Mouse (Mus musculus) MEL (cell line): ENCODE data around the gene AI837181. TPM values are rescaled to one million over a fixed set of nuclear protein-coding genes. Genes with fewer than 3 reads are reported as not detected.

Experiments used
- DNase-seq: peaks from one replicate; pipeline ENCODE4 v3.0.0; 2011; ENCODE audit warnings: low read depth, low spot score
- H3K27ac ChIP-seq: 2 replicates; pipeline ENCODE4 v1.5.1; 2012; ENCODE audit warnings: low read depth, mild to moderate bottlenecking, control low read depth, low read length, moderate library complexity; ENCODE audit not compliant: control insufficient read depth
- H3K27me3 ChIP-seq, 2 experiments: fragments of 150-350 bp in 1 of 2; sonication (generic) in 1 of 2; 2 replicates each; pipeline ENCODE4 v1.6.1; 2012; ENCODE audit warnings: low read length in 2 of 2, mild to moderate bottlenecking in 2 of 2, improper control_type of control experiment in 1 of 2, moderate library complexity in 1 of 2; ENCODE audit not compliant: insufficient read depth in 2 of 2, control insufficient read depth in 1 of 2
- H3K36me3 ChIP-seq, 2 experiments: 2 replicates each; pipeline ENCODE4 v1.6.1; 2012 to 2014; ENCODE audit warnings: low read length in 2 of 2, improper control_type of control experiment in 1 of 2, inconsistent platforms in 1 of 2, mild to moderate bottlenecking in 1 of 2; ENCODE audit not compliant: insufficient read depth in 2 of 2, control insufficient read depth in 1 of 2
- H3K4me1 ChIP-seq, 2 experiments: fragments of 150-350 bp in 1 of 2; sonication (generic) in 1 of 2; 2 replicates each; pipeline ENCODE4 v1.6.1; 2012; ENCODE audit warnings: low read length in 2 of 2, improper control_type of control experiment in 1 of 2, mild to moderate bottlenecking in 1 of 2; ENCODE audit not compliant: insufficient read depth in 2 of 2, control insufficient read depth in 1 of 2
- H3K4me3 ChIP-seq, 2 experiments: fragments of 150-350 bp in 1 of 2; sonication (generic) in 1 of 2; 2 replicates each; pipeline ENCODE4 v1.5.1; 2012; ENCODE audit warnings: low read depth in 2 of 2, low read length in 2 of 2, mild to moderate bottlenecking in 2 of 2, moderate library complexity in 2 of 2, control low read depth in 1 of 2, improper control_type of control experiment in 1 of 2; ENCODE audit not compliant: control insufficient read depth in 1 of 2, insufficient read depth in 1 of 2
- H3K79me2 ChIP-seq: 2 replicates; pipeline ENCODE4 v1.6.1; 2012; ENCODE audit warnings: mild to moderate bottlenecking, low read length, moderate library complexity; ENCODE audit not compliant: control insufficient read depth, poor library complexity, insufficient read depth
- H3K9ac ChIP-seq: 2 replicates; pipeline ENCODE4 v1.6.1; 2012; ENCODE audit warnings: low read depth, mild to moderate bottlenecking, control low read depth, low read length, moderate library complexity; ENCODE audit not compliant: control insufficient read depth, poor library complexity, severe bottlenecking
- H3K9me3 ChIP-seq: fragments of 150-350 bp; sonication (generic); replicated peaks from 2 replicates; pipeline ENCODE4 v1.6.1; 2012; ENCODE audit warnings: mild to moderate bottlenecking, low read length, improper control_type of control experiment, moderate library complexity; ENCODE audit not compliant: insufficient read depth
- BHLHE40 ChIP-seq: IDR thresholded peaks from 2 replicates; pipeline ENCODE4 v1.6.1; 2012; ENCODE audit warnings: low read depth, mild to moderate bottlenecking, inconsistent platforms, low read length, improper control_type of control experiment, borderline replicate concordance
- E2F4 ChIP-seq: IDR thresholded peaks from 2 replicates; pipeline ENCODE4 v1.6.1; 2011; ENCODE audit warnings: low read depth, low read length, improper control_type of control experiment, borderline replicate concordance
- ELF1 ChIP-seq: IDR thresholded peaks from 2 replicates; pipeline ENCODE4 v1.6.1; 2014; ENCODE audit warnings: low read depth, mild to moderate bottlenecking, inconsistent platforms, low read length, improper control_type of control experiment, moderate library complexity
- EP300 ChIP-seq, 2 experiments: IDR thresholded peaks; 2 replicates each; pipeline ENCODE4 v1.6.1; 2011; ENCODE audit warnings: improper control_type of control experiment in 2 of 2, low read length in 2 of 2, low read depth in 1 of 2, mild to moderate bottlenecking in 1 of 2
- ETS1 ChIP-seq: IDR thresholded peaks from 2 replicates; pipeline ENCODE4 v1.6.1; 2012; ENCODE audit warnings: low read depth, mild to moderate bottlenecking, inconsistent platforms, low read length, improper control_type of control experiment, moderate library complexity
- GABPA ChIP-seq: IDR thresholded peaks from 2 replicates; pipeline ENCODE4 v1.6.1; 2012; ENCODE audit warnings: low read depth, mild to moderate bottlenecking, inconsistent platforms, low read length, improper control_type of control experiment, moderate library complexity
- GATA1 ChIP-seq: IDR thresholded peaks from 2 replicates; pipeline ENCODE4 v1.6.1; 2011; ENCODE audit warnings: low read depth, low read length, improper control_type of control experiment
- KAT2A ChIP-seq: conservative IDR thresholded peaks from 2 replicates; pipeline ENCODE4 v1.6.1; 2012; ENCODE audit warnings: low read depth, low read length, improper control_type of control experiment, inconsistent platforms
- MAFK ChIP-seq: IDR thresholded peaks from 2 replicates; pipeline ENCODE4 v1.6.1; 2011; ENCODE audit warnings: low read depth, mild to moderate bottlenecking, low read length, improper control_type of control experiment, borderline replicate concordance
- MAX ChIP-seq: IDR thresholded peaks from 2 replicates; pipeline ENCODE4 v1.6.1; 2011; ENCODE audit warnings: low read length, improper control_type of control experiment
- MAZ ChIP-seq: IDR thresholded peaks from 2 replicates; pipeline ENCODE4 v1.6.1; 2012; ENCODE audit warnings: low read depth, mild to moderate bottlenecking, inconsistent platforms, low read length, improper control_type of control experiment
- MEF2A ChIP-seq: IDR thresholded peaks from 2 replicates; pipeline ENCODE4 v1.6.1; 2014; ENCODE audit warnings: low read depth, mild to moderate bottlenecking, inconsistent platforms, low read length, improper control_type of control experiment; ENCODE audit not compliant: poor library complexity, insufficient replicate concordance, severe bottlenecking; ENCODE audit errors: extremely low read depth
- MXI1 ChIP-seq: IDR thresholded peaks from 2 replicates; pipeline ENCODE4 v1.6.1; 2011; ENCODE audit warnings: mild to moderate bottlenecking, low read depth, low read length, improper control_type of control experiment
- MYC ChIP-seq: IDR thresholded peaks from 2 replicates; pipeline ENCODE4 v1.6.1; 2011; ENCODE audit warnings: low read depth, mild to moderate bottlenecking, low read length, improper control_type of control experiment, moderate library complexity
- NELFE ChIP-seq: IDR thresholded peaks from 2 replicates; pipeline ENCODE4 v1.6.1; 2011; ENCODE audit warnings: low read depth, low read length, improper control_type of control experiment
- NRF1 ChIP-seq: IDR thresholded peaks from 2 replicates; pipeline ENCODE4 v1.6.1; 2014; ENCODE audit warnings: low read depth, mild to moderate bottlenecking, inconsistent platforms, low read length, improper control_type of control experiment, moderate library complexity; ENCODE audit not compliant: poor library complexity, insufficient read depth, severe bottlenecking
- POLR2AphosphoS5 ChIP-seq: IDR thresholded peaks from 2 replicates; pipeline ENCODE4 v1.6.1; 2012; ENCODE audit warnings: low read depth, borderline replicate concordance, mild to moderate bottlenecking, inconsistent platforms, low read length, moderate library complexity, mixed read lengths
- RAD21 ChIP-seq: IDR thresholded peaks from 2 replicates; pipeline ENCODE4 v1.6.1; 2011; ENCODE audit warnings: mild to moderate bottlenecking, low read depth, low read length, improper control_type of control experiment
- SIN3A ChIP-seq: IDR thresholded peaks from 2 replicates; pipeline ENCODE4 v1.6.1; 2012; ENCODE audit warnings: low read length, improper control_type of control experiment, inconsistent platforms
- SMC3 ChIP-seq: IDR thresholded peaks from 2 replicates; pipeline ENCODE4 v1.6.1; 2011; ENCODE audit warnings: low read depth, low read length, improper control_type of control experiment
- TAL1 ChIP-seq: IDR thresholded peaks from 2 replicates; pipeline ENCODE4 v1.6.1; 2012; ENCODE audit warnings: mild to moderate bottlenecking, inconsistent platforms, low read length, moderate library complexity, mixed read lengths
- TBP ChIP-seq: IDR thresholded peaks from 2 replicates; pipeline ENCODE4 v1.8.0; 2011; ENCODE audit warnings: low read depth, low read length, improper control_type of control experiment
- TCF12 ChIP-seq: IDR thresholded peaks from 2 replicates; pipeline ENCODE4 v1.6.1; 2014; ENCODE audit warnings: low read depth, mild to moderate bottlenecking, inconsistent platforms, low read length, improper control_type of control experiment, moderate library complexity
- UBTF ChIP-seq: IDR thresholded peaks from 2 replicates; pipeline ENCODE4 v1.6.1; 2012; ENCODE audit warnings: low read depth, mild to moderate bottlenecking, inconsistent platforms, low read length, improper control_type of control experiment, moderate library complexity, borderline replicate concordance; ENCODE audit not compliant: insufficient read depth
- USF1 ChIP-seq: IDR thresholded peaks from 2 replicates; pipeline ENCODE4 v1.6.1; 2014; ENCODE audit warnings: low read depth, mild to moderate bottlenecking, inconsistent platforms, low read length, improper control_type of control experiment, moderate library complexity
- ZKSCAN1 ChIP-seq: IDR thresholded peaks from 2 replicates; pipeline ENCODE4 v1.6.1; 2012; ENCODE audit warnings: low read depth, mild to moderate bottlenecking, inconsistent platforms, low read length, improper control_type of control experiment, moderate library complexity
- ZMIZ1 ChIP-seq: IDR thresholded peaks from 2 replicates; pipeline ENCODE4 v1.6.1; 2012; ENCODE audit warnings: low read depth, mild to moderate bottlenecking, inconsistent platforms, low read length, improper control_type of control experiment, moderate library complexity
- polyA plus RNA-seq, 2 experiments: library from polyadenylated mRNA; stranded (reverse) in 1 of 2; unstranded in 1 of 2; fragments of >175 nt in 1 of 2; fragments of >200 nt in 1 of 2; gene quantifications; 2 replicates each; pipeline versions ENCODE4 v1.2.1 to v1.2.4; 2012; ENCODE audit warnings: low replicate concordance in 2 of 2, low read depth in 1 of 2; ENCODE audit not compliant: insufficient read length in 2 of 2, insufficient read depth in 1 of 2, missing spikeins in 1 of 2
- total RNA-seq: library from RNA; depleted of rRNA; stranded (reverse); fragments of 300-350 nt; gene quantifications from 2 replicates; pipeline ENCODE4 v1.2.3, GENCODE M21; 2012

Gene AI837181
- total and polyA plus RNA-seq, 3 experiments: 8.9 to 41.3 TPM; not detected in 1

- no peaks in the 10 kb centered on the region for H3K9me3 ChIP-seq
- no peaks in the 10 kb centered on the region for H3K27me3 ChIP-seq
- H3K4me3 ChIP-seq: no peak overlapping the region
- no peak for DNase-seq
- peaks cover 0 to 9% of the 10 kb centered on the region in 2 experiments; a peak in 1 of 4 replicates for H3K4me1 ChIP-seq
- H3K9ac ChIP-seq: no peak overlapping the region
- H3K27ac ChIP-seq: no peak overlapping the region
- H3K79me2 ChIP-seq: no peaks in the 10 kb centered on the region
- H3K36me3 ChIP-seq: no peaks in the 10 kb centered on the region
- TF ChIP-seq USF1: no peak
- TF ChIP-seq TAL1: no peak
- no peak for TF ChIP-seq UBTF
- no peak for TF ChIP-seq MAX
- TF ChIP-seq SIN3A: no peak
- TF ChIP-seq BHLHE40: no peak
- TF ChIP-seq NRF1: no peak
- no peak for TF ChIP-seq RAD21
- TF ChIP-seq EP300 (IDR thresholded peaks at IDR 0.05; ENCODE audit: low read depth in 1 of 2, low read length in 2 of 2): no peak
- no peak for TF ChIP-seq E2F4
- no peak for TF ChIP-seq POLR2AphosphoS5
- no peak for TF ChIP-seq ZMIZ1
- TF ChIP-seq KAT2A: no peak
- TF ChIP-seq ELF1: no peak
- no peak for TF ChIP-seq SMC3
- TF ChIP-seq, all 39 proteins: peak for 0
Measured at GRCm38 (mm10) chr19:5466916-5467500, 42.1 kb downstream of the AI837181 start.

- Histone ChIP-seq H3K9ac (no peak within 1 kb of the TSS), H3K9me3 (no peaks in the 10 kb centered on the region), H3K27me3 (no peaks in the 10 kb centered on the region), H3K79me2 (no peaks in the 10 kb centered on the region), H3K36me3 (peaks cover 0 to 4% of the 10 kb centered on the region in 2 experiments; a peak in 2 of 4 replicates), H3K27ac (no peak within 1 kb of the TSS), H3K4me1 (peaks cover 0 to 12% of the 10 kb centered on the region in 2 experiments; a peak in 1 of 4 replicates), H3K4me3 (no peak within 1 kb of the TSS)
- no peak for TF ChIP-seq ELF1
- no peak for TF ChIP-seq MEF2A
- no peak for TF ChIP-seq ZKSCAN1
- TF ChIP-seq KAT2A: no peak
- no peak for TF ChIP-seq GABPA
- no peak for TF ChIP-seq MAZ
- no peak for TF ChIP-seq MAFK
- no peak for TF ChIP-seq E2F4
- no peak for TF ChIP-seq GATA1
- no peak for TF ChIP-seq EP300 (IDR thresholded peaks at IDR 0.05; ENCODE audit: low read depth in 1 of 2, low read length in 2 of 2)
- no peak for TF ChIP-seq TBP
- no peak for TF ChIP-seq ZMIZ1
- TF ChIP-seq NELFE: no peak
- TF ChIP-seq MXI1: no peak
- TF ChIP-seq ETS1: no peak
- TF ChIP-seq TCF12: no peak
- TF ChIP-seq MYC: no peak
- DNase-seq: no peak
Measured at GRCm38 (mm10) chr19:5468374-5468773, 43.4 kb downstream of the AI837181 start, which contains the start of gene Ctsw. Gene Ctsw, minus strand, starts transcription at chr19:5468507.
